Mouse (Mus musculus): ENCODE measurements around the gene Ercc1.

DNA sequence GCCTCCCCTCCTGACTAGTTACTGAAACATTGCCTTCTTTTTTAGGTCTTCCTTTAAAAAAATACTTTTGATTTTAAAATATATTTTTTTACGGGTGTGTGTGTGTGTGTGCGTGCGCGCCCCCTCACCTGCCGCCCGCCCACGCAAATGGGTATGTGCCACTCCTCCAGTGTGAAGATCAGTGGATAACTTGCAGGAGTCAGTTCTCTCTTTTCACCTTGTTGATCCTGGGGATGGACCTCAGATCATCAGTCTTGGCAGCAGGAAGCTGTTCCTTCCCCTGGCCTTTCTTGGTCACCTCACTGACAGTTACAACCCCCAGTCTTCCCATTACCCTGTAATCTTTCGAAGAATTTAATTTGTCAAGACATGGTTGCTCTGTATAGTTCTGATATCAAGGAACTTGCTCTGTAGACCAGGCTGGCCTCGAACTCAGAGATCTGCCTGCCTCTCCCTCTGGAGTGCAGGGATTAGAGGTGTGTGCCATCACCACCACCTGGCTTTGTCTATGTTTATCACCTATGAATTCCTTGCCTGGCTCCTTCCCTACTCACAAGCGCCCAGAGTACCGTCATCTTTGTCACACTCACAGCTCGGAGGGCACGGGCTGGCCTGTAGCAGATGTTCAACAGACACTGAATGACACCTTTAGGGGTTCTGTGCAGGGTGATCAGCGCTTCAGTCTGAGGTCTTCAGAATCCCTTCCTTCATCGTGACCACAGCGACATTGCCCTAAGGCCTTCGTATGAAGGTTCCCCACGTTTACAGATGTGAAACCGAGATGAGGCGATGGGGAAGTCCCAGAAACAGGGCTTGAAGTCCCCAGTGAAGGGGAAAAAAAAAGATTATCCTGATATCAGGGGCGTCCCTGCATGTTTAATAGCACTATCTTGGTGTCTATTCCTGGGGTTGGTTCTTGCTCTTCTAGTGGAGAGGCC lies 19.0 kb upstream of the Ercc1 start:
- TF ChIP-seq USF2 (IDR thresholded peaks at IDR 0.05; ENCODE audit: borderline replicate concordance in 1 of 2, insufficient read depth in 1 of 2, low read depth in 1 of 2, low read length in 2 of 2) (no peak), ZNF384 (IDR thresholded peaks at IDR 0.05; ENCODE audit: low read depth, low read length) (peak; percentile 84), BHLHE40 (IDR thresholded peaks at IDR 0.05; ENCODE audit: borderline replicate concordance, low read depth, low read length) (no peak), POLR2A (IDR thresholded peaks at IDR 0.05; ENCODE audit: control insufficient read depth in 1 of 2, insufficient read depth in 1 of 2, low read depth in 1 of 2, low read length in 2 of 2, poor library complexity in 1 of 2) (no peak), GATA1 (IDR thresholded peaks at IDR 0.05; ENCODE audit: low read depth, low read length) (peak; percentile 80)
